Comparison of ENCODE assay signal across 8 mouse cellular contexts in genomic region chr7:60004606-60005330, GRCm38 (mm10). TPM values are rescaled to one million over a fixed set of nuclear protein-coding genes. Genes with fewer than 3 reads are reported as not detected.
A peak's percentile ranks its signal among the peaks of the same experiment; 100 is the strongest.
DNase-seq lines count a peak whose midpoint lies in the region; ATAC-seq and TF ChIP-seq lines count a peak whose summit lies in the region.

Gene Snurf (minus strand): TSS chr7:60005049.
Gene Gm38393 (minus strand): TSS chr7:60005064.

- H3ac ChIP-seq in C2C12 (ENCODE audit: control insufficient read depth, insufficient read length, low read depth), result no peak within 1 kb of the TSS

- H3K36me3 ChIP-seq in C2C12 (ENCODE audit: control insufficient read depth, insufficient read depth), result no peaks in the 10 kb centered on the region
- H3K36me3 ChIP-seq in heart, embryonic 12.5 days, result no peaks in the 10 kb centered on the region
- H3K36me3 ChIP-seq in kidney, postnatal 0 days (ENCODE audit: insufficient read depth, low read length), result no peaks in the 10 kb centered on the region
- H3K36me3 ChIP-seq in liver, adult 2 months (ENCODE audit: control insufficient read depth, insufficient read depth, low read length), result no peaks in the 10 kb centered on the region
- H3K36me3 ChIP-seq in neural tube, embryonic 12.5 days, result no peaks in the 10 kb centered on the region

- no peaks in the 10 kb centered on the region for H3K27me3 ChIP-seq in C2C12 (ENCODE audit: control insufficient read depth, insufficient read depth, insufficient read length)
- H3K27me3 ChIP-seq in heart, embryonic 12.5 days (replicated peaks), result no peaks in the 10 kb centered on the region
- H3K27me3 ChIP-seq in kidney, postnatal 0 days (ENCODE audit: insufficient read depth, low read length), result no peaks in the 10 kb centered on the region
- no peaks in the 10 kb centered on the region for H3K27me3 ChIP-seq in liver, adult 2 months (ENCODE audit: control insufficient read depth, insufficient read depth, low read length)
- H3K27me3 ChIP-seq in neural tube, embryonic 12.5 days (replicated peaks), result no peaks in the 10 kb centered on the region

- H3K9ac ChIP-seq in heart, embryonic 12.5 days, result peak within 1 kb of the TSS; percentile 75
- peak within 1 kb of the TSS; percentile 57 for H3K9ac ChIP-seq in kidney, postnatal 0 days (ENCODE audit: low read depth, low read length)
- H3K9ac ChIP-seq in liver, adult 2 months (ENCODE audit: low read depth, low read length), result peak within 1 kb of the TSS; percentile 66
- H3K9ac ChIP-seq in neural tube, embryonic 12.5 days, result peak within 1 kb of the TSS; percentile 69

- TF ChIP-seq POLR2A in embryonic fibroblast, embryonic 13.5 days (IDR thresholded peaks at IDR 0.05; ENCODE audit: low read depth, low read length), result peak; percentile 80
- no peak for TF ChIP-seq POLR2A in liver, adult 2 months (IDR thresholded peaks at IDR 0.05; ENCODE audit: extremely low read depth, insufficient read depth, low read length)

- no peak for TF ChIP-seq CTCF in C2C12 (IDR thresholded peaks at IDR 0.05; ENCODE audit: control insufficient read depth, insufficient read depth, insufficient read length)
- TF ChIP-seq CTCF in embryonic fibroblast, embryonic 13.5 days (IDR thresholded peaks at IDR 0.05; ENCODE audit: borderline replicate concordance, insufficient read depth, low read length), result no peak
- TF ChIP-seq CTCF in kidney, postnatal 0 days (IDR thresholded peaks at IDR 0.05; ENCODE audit: low read depth), result no peak
- no peak for TF ChIP-seq CTCF in liver, adult 2 months (IDR thresholded peaks at IDR 0.05; ENCODE audit: low read depth, low read length)

- H3K4me1 ChIP-seq in embryonic fibroblast, embryonic 13.5 days (ENCODE audit: control insufficient read depth, insufficient read depth, low read length), result no peaks in the 10 kb centered on the region
- H3K4me1 ChIP-seq in heart, embryonic 12.5 days (replicated peaks), result peaks cover 3% of the 10 kb centered on the region; the same call in 1 of the 2 replicates
- no peaks in the 10 kb centered on the region for H3K4me1 ChIP-seq in kidney, postnatal 0 days (replicated peaks; ENCODE audit: insufficient read depth, low read length)
- no peaks in the 10 kb centered on the region for H3K4me1 ChIP-seq in liver, adult 2 months (ENCODE audit: control insufficient read depth, insufficient read depth, low read length)
- H3K4me1 ChIP-seq in neural tube, embryonic 12.5 days, result no peaks in the 10 kb centered on the region

- no peaks in the 10 kb centered on the region for H3K79me2 ChIP-seq in C2C12 (ENCODE audit: control insufficient read depth, insufficient read depth)
- H3K79me2 ChIP-seq in liver, adult 2 months (ENCODE audit: control insufficient read depth, insufficient read depth, low read length), result 0 out of 2 replicates have a peak, but pooled peaks cover 3% of the 10 kb centered on the region

- no peaks in the 10 kb centered on the region for H3K79me3 ChIP-seq in C2C12 (ENCODE audit: low read depth)

- peak within 1 kb of the TSS; percentile 73 for H3K4me2 ChIP-seq in heart, embryonic 12.5 days
- peak within 1 kb of the TSS; percentile 58 for H3K4me2 ChIP-seq in kidney, postnatal 0 days (ENCODE audit: low read length)
- peak within 1 kb of the TSS; percentile 49 for H3K4me2 ChIP-seq in neural tube, embryonic 12.5 days (replicated peaks)

- peak; percentile 72 for ATAC-seq in heart, embryonic 12.5 days (ENCODE audit: insufficient number of reproducible peaks, low FRiP score)
- ATAC-seq in kidney, postnatal 0 days (replicated peaks; ENCODE audit: low FRiP score, low read depth), result peak; percentile 26; the same call in 1 of the 2 replicates
- ATAC-seq in neural tube, embryonic 12.5 days (ENCODE audit: low FRiP score, low read depth), result peak; percentile 52

- WGBS in heart, embryonic 12.5 days, result 49% methylated on average over 30 of the region's 30 CpGs
- WGBS in kidney, postnatal 0 days, result 42% methylated on average over 30 of the region's 30 CpGs
- WGBS in liver, adult 2 months, result 52% methylated on average over 30 of the region's 30 CpGs
- WGBS in neural tube, embryonic 12.5 days, result 43% methylated on average over 30 of the region's 30 CpGs

- H3K9me3 ChIP-seq in heart, embryonic 12.5 days (replicated peaks), result peaks cover 25% of the 10 kb centered on the region
- no peaks in the 10 kb centered on the region for H3K9me3 ChIP-seq in kidney, postnatal 0 days (replicated peaks; ENCODE audit: low read length)
- peaks cover 20% of the 10 kb centered on the region for H3K9me3 ChIP-seq in neural tube, embryonic 12.5 days

- no peak within 1 kb of the TSS for H3K27ac ChIP-seq in embryonic fibroblast, embryonic 13.5 days (ENCODE audit: insufficient read depth, low read length)
- peak within 1 kb of the TSS; percentile 54 for H3K27ac ChIP-seq in heart, embryonic 12.5 days (ENCODE audit: poor library complexity, severe bottlenecking)
- H3K27ac ChIP-seq in kidney, postnatal 0 days, result peak within 1 kb of the TSS; percentile 57; the same call in 1 of the 2 replicates
- H3K27ac ChIP-seq in liver, adult 2 months (replicated peaks; ENCODE audit: insufficient read depth, low read depth, low read length), result no peak within 1 kb of the TSS
- H3K27ac ChIP-seq in neural tube, embryonic 12.5 days, result peak within 1 kb of the TSS; percentile 62; the same call in 1 of the 2 replicates

- peak; percentile 94 for DNase-seq in brain, adult 2 months (ENCODE audit: low read depth, low spot score)
- peak; percentile 66 for DNase-seq in kidney, postnatal 0 days (ENCODE audit: low spot score)
- DNase-seq in liver, adult 2 months (ENCODE audit: extremely low read depth, low read depth, low spot score), result peak; percentile 28
- peak; percentile 52 for DNase-seq in testis, postnatal 14 days (ENCODE audit: low spot score)

- H3K4me3 ChIP-seq in C2C12 (ENCODE audit: insufficient read depth, poor library complexity, severe bottlenecking), result peak within 1 kb of the TSS; percentile 32
- peak within 1 kb of the TSS; percentile 74 for H3K4me3 ChIP-seq in embryonic fibroblast, embryonic 13.5 days (ENCODE audit: insufficient read depth, low read length)
- peak within 1 kb of the TSS; percentile 58 for H3K4me3 ChIP-seq in heart, embryonic 12.5 days
- peak within 1 kb of the TSS; percentile 49 for H3K4me3 ChIP-seq in kidney, postnatal 0 days (replicated peaks; ENCODE audit: low read depth, low read length)
- peak within 1 kb of the TSS; percentile 98 for H3K4me3 ChIP-seq in liver, adult 2 months (ENCODE audit: insufficient read depth, low read depth, low read length)
- H3K4me3 ChIP-seq in neural tube, embryonic 12.5 days, result peak within 1 kb of the TSS; percentile 60

TF ChIP-seq in C2C12, 6 proteins besides CTCF, POLR2A, EP300 and RAD21:
- TF ChIP-seq CEBPB (IDR thresholded peaks at IDR 0.05; ENCODE audit: low read depth) (no peak), USF1 (IDR thresholded peaks at IDR 0.05; ENCODE audit: low read depth) (no peak), FOSL1 (IDR thresholded peaks at IDR 0.05; ENCODE audit: insufficient read depth, low read length, poor library complexity, severe bottlenecking) (no peak), MAX (IDR thresholded peaks at IDR 0.05) (no peak), MYOD1 (IDR thresholded peaks at IDR 0.05; ENCODE audit: control insufficient read depth, insufficient read length, low read depth) (no peak), MYOG (IDR thresholded peaks at IDR 0.05; ENCODE audit: control insufficient read depth, extremely low read depth, insufficient read length) (no peak)

RNA-seq across cellular contexts. Expression of gene Snurf, which starts in this region (rescaled TPM):
- not detected for polyA plus RNA-seq in C2C12 (2012; fragmentation: generic; extraction: Trizol)
- polyA plus RNA-seq in embryonic fibroblast, embryonic 13.5 days (2011; ENCODE audit: insufficient read length, low read depth, missing spikeins), result 9.1 and 25.8 TPM in 2 replicates
- 41.2 and 46.1 TPM in 2 replicates for polyA plus RNA-seq in heart, embryonic 12.5 days (2016; fragmentation: Nextera tagmentation; extraction: Ambion mirVana)
- polyA plus RNA-seq in kidney, postnatal 0 days (2015; fragmentation: Nextera tagmentation; extraction: Ambion mirVana), result 15.4 TPM in 2 replicates
- not detected in 2 replicates for total RNA-seq in liver, adult 2 months (2014; rRNA removed)
- not detected in 2 replicates for polyA plus RNA-seq in liver, adult 2 months (2012; rRNA removed)
- polyA plus RNA-seq in neural tube, embryonic 12.5 days (2016; fragmentation: Nextera tagmentation; extraction: Ambion mirVana), result 231 and 271 TPM in 2 replicates

RNA-seq across cellular contexts. Expression of gene Gm38393, which starts in this region (rescaled TPM):
- 0.08 TPM for polyA plus RNA-seq in C2C12 (2012; fragmentation: generic; extraction: Trizol)
- 2.8 and 4.8 TPM in 2 replicates for polyA plus RNA-seq in embryonic fibroblast, embryonic 13.5 days (2011; ENCODE audit: insufficient read length, low read depth, missing spikeins)
- polyA plus RNA-seq in heart, embryonic 12.5 days (2016; fragmentation: Nextera tagmentation; extraction: Ambion mirVana), result 0.19 and 0.64 TPM in 2 replicates
- polyA plus RNA-seq in kidney, postnatal 0 days (2015; fragmentation: Nextera tagmentation; extraction: Ambion mirVana), result 0.18 and 0.34 TPM in 2 replicates
- total RNA-seq in liver, adult 2 months (2014; rRNA removed), result 1.7 and 2.5 TPM in 2 replicates
- 0.38 and 0.45 TPM in 2 replicates for polyA plus RNA-seq in liver, adult 2 months (2012; rRNA removed)
- polyA plus RNA-seq in neural tube, embryonic 12.5 days (2016; fragmentation: Nextera tagmentation; extraction: Ambion mirVana), result 1.6 and 1.7 TPM in 2 replicates

Comparison
In these comparisons a context has a peak if more than half of its experiments do, and no peak if none do; other contexts are left out.
1. RNA of gene Snurf (polyA plus RNA-seq): 231 to 271 TPM in neural tube, embryonic 12.5 days, 41.2 to 46.1 TPM in heart, embryonic 12.5 days, 15.4 TPM in kidney, postnatal 0 days and 9.1 to 25.8 TPM in embryonic fibroblast, embryonic 13.5 days; not detected in C2C12 (single experiment) and not detected in liver, adult 2 months; every median in the first group is over 10 times any median in the second.
2. H3K4me3 ChIP-seq: peak in every context shown above with its lines; median percentile 98 in liver, adult 2 months; 74 in embryonic fibroblast, embryonic 13.5 days; 60 in neural tube, embryonic 12.5 days; 58 in heart, embryonic 12.5 days; 49 in kidney, postnatal 0 days; 32 in C2C12.
3. DNase-seq: peak in every context shown above with its lines; median percentile 94 in brain, adult 2 months; 66 in kidney, postnatal 0 days; 52 in testis, postnatal 14 days; 28 in liver, adult 2 months.
4. H3K27ac ChIP-seq: peak in heart, embryonic 12.5 days (single experiment), kidney, postnatal 0 days (single experiment) and neural tube, embryonic 12.5 days (single experiment); none in embryonic fibroblast, embryonic 13.5 days (single experiment) and liver, adult 2 months (single experiment).
5. Peak in every context shown above with its lines, with median percentiles within 50 percentile points of each other: ATAC-seq, H3K4me2 ChIP-seq and H3K9ac ChIP-seq.